Mouse (Mus musculus): ENCODE measurements around the gene Tuba1b. TPM values are rescaled to one million over a fixed set of nuclear protein-coding genes. Genes with fewer than 3 reads are reported as not detected.

The Tuba1b gene
- polyA plus RNA-seq, 1 experiment: 71.2 TPM

DNA sequence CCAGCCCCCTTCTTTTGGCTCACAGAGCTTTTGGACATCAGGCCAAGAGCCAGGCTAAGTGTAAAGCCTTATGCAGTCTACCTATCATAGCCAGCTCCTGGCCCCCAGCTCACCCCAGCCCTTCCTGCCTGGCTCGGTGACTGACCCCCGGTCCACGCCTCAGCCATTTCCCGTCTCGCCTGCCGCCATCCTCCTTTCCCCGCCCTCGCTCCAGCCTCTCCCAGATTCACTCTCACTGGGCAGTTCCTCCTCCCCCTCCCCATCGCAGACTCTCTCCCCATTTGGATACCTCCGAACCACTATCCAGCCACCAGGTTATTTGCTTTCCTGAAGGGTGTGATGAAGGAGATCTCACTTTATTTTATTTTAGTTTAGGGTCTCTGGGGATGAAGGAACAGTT, 36.9 kb downstream of the Tuba1b start:
- Histone ChIP-seq H3K9me3 (ENCODE audit: control insufficient read depth, low read length) (peaks cover 16% of the 10 kb centered on the region; the same call in 1 of the 2 replicates), H3K4me1 (ENCODE audit: control insufficient read depth) (peaks cover 37% of the 10 kb centered on the region), H3K4me3 (replicated peaks) (no peak overlapping the region)

DNA sequence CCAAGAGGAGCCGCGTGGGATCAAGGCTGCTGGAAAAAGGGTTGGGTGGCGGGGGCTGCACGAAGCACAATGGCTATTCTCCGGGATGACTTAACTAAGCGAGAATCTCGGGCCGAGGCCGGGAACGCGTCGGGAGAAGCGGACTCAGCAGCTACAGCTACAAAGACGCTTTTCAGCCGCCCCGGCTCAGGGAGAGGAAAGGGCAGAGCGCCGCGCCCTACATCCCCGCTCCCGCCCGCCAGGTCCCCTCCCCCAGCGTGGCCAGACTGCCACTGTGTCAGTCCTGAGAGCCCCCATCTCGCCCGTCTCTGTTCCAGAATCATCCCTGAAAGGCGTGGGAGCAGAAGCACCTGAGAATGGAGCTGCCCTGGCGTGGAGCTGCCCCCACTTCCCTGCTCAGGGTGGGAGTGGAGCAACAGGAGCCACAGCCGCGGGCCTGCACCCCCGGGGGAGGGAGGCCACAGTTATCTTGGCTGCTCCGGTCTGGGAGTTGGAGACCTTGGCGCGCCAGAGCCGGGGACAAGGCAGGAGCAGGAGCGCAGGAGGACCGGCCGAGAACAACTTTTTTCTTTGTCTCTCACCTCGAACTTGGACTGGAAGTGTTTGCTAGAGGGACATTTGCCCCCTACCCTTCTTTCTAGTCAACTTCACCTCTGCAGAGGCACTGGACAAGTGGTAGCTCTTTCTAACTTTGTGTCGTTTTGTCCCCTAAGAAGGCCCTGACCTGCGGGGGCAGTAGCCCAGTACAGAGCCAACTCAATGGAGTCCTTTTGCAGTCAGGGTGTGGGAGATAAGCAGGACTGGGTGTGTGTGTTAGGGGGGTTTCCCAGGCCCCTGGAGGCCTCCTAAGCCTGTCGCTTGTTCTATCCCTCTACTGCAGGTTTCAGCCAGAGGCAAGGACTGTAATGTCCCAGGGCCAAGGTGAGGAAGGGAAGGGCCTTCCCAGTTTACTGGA, 38.5 kb downstream of the Tuba1b start:
- Histone ChIP-seq H3K4me1 (ENCODE audit: control insufficient read depth) (peaks cover 50% of the 10 kb centered on the region), H3K27me3 (ENCODE audit: control insufficient read depth) (peaks cover 99% of the 10 kb centered on the region), H3K36me3 (ENCODE audit: control insufficient read depth) (no peaks in the 10 kb centered on the region), H3K9me3 (ENCODE audit: control insufficient read depth, low read length) (peaks cover 16% of the 10 kb centered on the region; the same call in 1 of the 2 replicates), H3K4me3 (replicated peaks) (peak overlapping the region; percentile 33)
- no peak for TF ChIP-seq TAL1 (IDR thresholded peaks at IDR 0.05; ENCODE audit: low read length)
- no peak for TF ChIP-seq GATA1 (IDR thresholded peaks at IDR 0.05; ENCODE audit: low read length)

More for the DNA sequence above, 36.9 kb downstream of the Tuba1b start:
- Histone ChIP-seq H3K36me3 (ENCODE audit: control insufficient read depth) (no peaks in the 10 kb centered on the region), H3K27me3 (ENCODE audit: control insufficient read depth) (peaks cover 87% of the 10 kb centered on the region)
- no peak for TF ChIP-seq GATA1 (IDR thresholded peaks at IDR 0.05; ENCODE audit: low read length)
- TF ChIP-seq TAL1 (IDR thresholded peaks at IDR 0.05; ENCODE audit: low read length): no peak

DNA sequence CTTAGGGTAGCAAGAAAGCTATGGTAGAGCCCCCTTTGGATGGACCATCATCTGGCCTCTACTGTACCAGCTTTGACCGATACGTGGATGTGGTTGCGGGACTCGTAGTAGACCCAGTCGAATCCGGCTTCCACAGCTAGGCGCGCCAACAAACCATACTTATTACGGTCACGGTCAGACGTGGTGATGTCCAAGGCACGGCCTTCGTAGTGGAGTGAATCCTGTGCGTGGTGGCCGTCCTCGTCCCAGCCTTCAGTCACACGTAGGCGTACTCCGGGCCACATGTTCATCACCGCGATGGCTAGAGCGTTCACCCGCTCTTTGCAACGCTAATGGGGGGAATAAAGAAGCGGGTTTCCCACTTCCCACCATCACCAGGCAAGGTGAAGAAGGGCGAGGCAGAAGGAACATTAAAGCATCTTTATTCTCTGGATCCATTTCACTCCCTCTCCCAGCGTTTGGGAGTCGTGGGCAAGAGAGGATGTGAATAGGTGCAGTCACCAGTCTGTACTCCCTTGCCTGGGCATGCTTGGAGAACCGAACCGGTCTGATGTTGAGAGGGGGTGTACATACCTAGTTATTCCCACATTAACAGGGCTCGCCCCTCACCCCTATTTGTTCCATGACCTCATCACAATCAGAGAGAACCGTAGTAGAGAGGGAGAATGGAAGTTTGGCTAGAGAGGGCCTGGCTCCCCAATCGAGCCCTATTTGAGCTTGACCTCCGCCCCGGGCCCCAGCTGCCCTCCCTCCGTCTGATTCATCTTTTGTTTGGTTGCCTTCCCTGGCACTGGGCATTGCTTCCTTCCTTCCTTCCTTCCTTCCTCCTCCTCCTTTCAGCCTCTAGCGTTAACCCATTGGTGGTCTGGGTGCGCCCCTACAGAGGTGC, 39.4 kb downstream of the Tuba1b start:
- Histone ChIP-seq H3K4me3 (replicated peaks) (no peak overlapping the region), H3K36me3 (ENCODE audit: control insufficient read depth) (no peaks in the 10 kb centered on the region), H3K4me1 (ENCODE audit: control insufficient read depth) (peaks cover 50% of the 10 kb centered on the region), H3K9me3 (ENCODE audit: control insufficient read depth, low read length) (peaks cover 16% of the 10 kb centered on the region; the same call in 1 of the 2 replicates), H3K27me3 (ENCODE audit: control insufficient read depth) (peaks cover 90% of the 10 kb centered on the region)
- TF ChIP-seq TAL1 (IDR thresholded peaks at IDR 0.05; ENCODE audit: low read length) (no peak), GATA1 (IDR thresholded peaks at IDR 0.05; ENCODE audit: low read length) (no peak)

DNA sequence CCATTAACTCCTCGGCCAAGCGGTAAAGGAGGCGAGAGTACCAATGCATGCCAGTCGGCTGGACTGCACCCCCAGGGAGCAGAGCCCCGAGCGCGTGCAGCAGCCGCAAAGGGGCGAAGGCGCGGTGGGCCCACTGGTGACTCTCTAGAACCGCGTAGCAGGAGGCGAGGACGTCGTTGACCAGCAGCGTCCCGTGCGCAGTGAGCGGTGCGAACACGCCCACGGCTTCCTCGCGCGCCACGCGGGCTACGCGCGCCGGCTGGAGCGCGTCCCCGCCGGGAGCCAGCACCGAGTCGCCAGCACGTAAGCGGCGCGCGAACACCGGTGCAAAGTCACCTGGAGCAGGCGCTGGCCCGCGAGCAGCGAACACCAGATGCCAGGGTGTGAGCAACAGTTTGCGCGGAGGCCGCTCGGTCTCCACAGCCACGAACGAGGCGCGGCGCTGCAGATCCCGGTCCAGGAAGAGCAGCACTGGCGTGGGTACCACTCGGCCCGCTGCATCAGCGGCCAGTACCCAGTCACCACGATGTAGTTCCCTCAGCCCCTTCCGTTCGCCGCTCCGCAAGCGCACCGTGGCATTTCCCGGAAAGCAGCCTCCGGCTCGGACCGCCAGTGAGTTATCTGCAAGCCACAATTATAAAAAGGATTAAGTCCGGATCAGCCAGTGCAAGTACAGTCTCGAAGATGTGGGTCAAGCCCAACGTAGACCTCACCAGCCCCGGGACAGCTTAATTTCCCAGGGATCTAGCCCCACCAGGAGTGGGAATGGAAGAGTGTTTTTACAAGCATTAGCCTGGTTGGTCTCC, 40.2 kb downstream of the Tuba1b start, which contains the start of gene Rhebl1:
Rhebl1 (minus strand) TSS at position 601 of the 806 bp plus-strand sequence.
- Histone ChIP-seq H3K27me3 (ENCODE audit: control insufficient read depth) (peaks cover 82% of the 10 kb centered on the region), H3K9me3 (ENCODE audit: control insufficient read depth, low read length) (peaks cover 14% of the 10 kb centered on the region; the same call in 1 of the 2 replicates), H3K4me3 (replicated peaks) (peak within 1 kb of the TSS; percentile 54), H3K36me3 (ENCODE audit: control insufficient read depth) (no peaks in the 10 kb centered on the region), H3K4me1 (ENCODE audit: control insufficient read depth) (peaks cover 50% of the 10 kb centered on the region)
- TF ChIP-seq TAL1 (IDR thresholded peaks at IDR 0.05; ENCODE audit: low read length): no peak
- TF ChIP-seq GATA1 (IDR thresholded peaks at IDR 0.05; ENCODE audit: low read length): no peak

DNA sequence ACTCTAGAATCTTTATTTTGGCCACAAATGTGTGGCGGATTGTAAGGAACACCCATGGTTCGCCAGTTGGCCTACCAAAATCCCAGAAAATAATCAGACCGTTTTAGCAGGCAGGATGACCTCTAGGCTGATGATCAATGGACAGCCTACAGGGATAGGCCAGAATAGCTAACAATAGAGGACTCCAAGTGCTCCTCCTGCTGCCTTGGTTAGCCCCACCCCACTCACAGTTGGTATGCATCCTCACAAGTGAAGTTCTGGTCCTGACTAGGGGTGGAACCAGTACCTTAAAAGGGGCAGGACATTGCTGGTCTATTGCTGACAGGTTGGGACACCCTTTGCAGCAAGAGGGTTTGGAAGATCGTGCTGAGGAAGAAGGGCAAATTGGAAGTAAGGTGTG, 41.3 kb downstream of the Tuba1b start:
- no peak overlapping the region for H3K4me3 ChIP-seq (replicated peaks)
- H3K27me3 ChIP-seq (ENCODE audit: control insufficient read depth): peaks cover 74% of the 10 kb centered on the region
- H3K4me1 ChIP-seq (ENCODE audit: control insufficient read depth): peaks cover 48% of the 10 kb centered on the region

DNA sequence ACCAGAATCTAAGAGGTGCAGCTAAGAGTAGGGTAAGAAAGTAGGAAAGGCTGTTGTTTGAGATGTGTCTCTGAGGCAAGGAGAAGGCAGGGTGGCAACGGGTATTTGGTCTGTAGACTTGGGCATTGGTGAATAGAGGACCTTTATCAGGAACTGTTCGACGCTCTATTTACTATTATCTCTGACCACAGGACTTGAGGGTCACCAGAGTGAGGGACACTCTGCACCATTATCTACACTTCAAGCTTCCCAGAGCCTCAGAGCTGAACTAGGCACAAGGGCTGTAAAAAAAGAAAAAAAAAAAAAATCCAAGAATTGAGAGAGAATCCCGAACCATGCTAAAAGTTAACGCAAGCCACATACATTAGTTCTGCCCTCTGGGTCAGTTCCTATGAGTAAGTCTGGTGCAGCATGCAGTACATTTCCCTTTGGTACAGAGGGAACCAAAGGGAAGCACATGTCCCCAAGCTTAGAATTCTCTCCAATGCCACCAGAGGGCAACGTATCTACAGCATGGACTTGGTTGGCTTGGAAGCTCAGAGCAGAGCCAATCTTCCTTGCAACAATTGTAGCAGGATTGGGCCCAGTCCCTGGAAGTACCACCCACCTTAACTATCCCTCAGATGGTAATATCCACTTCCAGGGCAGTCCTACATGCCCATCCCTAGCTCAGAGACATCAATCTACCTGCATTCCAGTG, 42.3 kb downstream of the Tuba1b start:
- H3K4me3 ChIP-seq (replicated peaks): no peak overlapping the region
- peaks cover 46% of the 10 kb centered on the region for H3K4me1 ChIP-seq (ENCODE audit: control insufficient read depth)
- peaks cover 68% of the 10 kb centered on the region for H3K27me3 ChIP-seq (ENCODE audit: control insufficient read depth)

More for the DNA sequence above, 41.3 kb downstream of the Tuba1b start:
- peaks cover 11% of the 10 kb centered on the region; the same call in 1 of the 2 replicates for H3K9me3 ChIP-seq (ENCODE audit: control insufficient read depth, low read length)
- no peaks in the 10 kb centered on the region for H3K36me3 ChIP-seq (ENCODE audit: control insufficient read depth)
- TF ChIP-seq GATA1 (IDR thresholded peaks at IDR 0.05; ENCODE audit: low read length) (no peak), TAL1 (IDR thresholded peaks at IDR 0.05; ENCODE audit: low read length) (no peak)

DNA sequence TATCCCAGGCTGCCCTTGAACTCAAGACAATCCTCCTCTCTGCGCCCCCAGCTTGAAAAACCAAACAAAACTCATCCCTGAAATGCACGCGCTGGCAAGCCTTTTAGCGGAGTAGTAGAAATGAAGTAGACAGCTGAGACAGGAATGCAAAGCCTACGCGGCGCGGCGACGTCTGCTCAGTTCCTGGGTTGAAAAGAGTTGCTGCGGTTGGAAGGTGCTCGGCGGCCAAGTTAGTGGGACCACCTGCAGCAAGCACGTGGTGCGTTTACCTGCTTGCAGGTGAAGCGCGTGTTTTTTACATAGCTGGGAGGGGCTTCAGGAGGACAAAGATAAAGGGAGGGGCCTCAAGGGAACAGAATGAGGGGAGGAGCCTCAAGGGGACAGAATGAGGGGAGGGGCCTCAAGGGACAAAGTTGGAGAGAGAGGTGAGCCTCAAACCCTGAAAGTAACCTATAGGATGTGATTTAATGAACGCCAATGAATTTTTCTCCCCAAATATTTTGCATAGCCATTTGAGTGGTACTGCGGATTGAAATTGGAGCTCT, 43.1 kb downstream of the Tuba1b start:
- peaks cover 61% of the 10 kb centered on the region for H3K27me3 ChIP-seq (ENCODE audit: control insufficient read depth)
- H3K4me1 ChIP-seq (ENCODE audit: control insufficient read depth): peaks cover 40% of the 10 kb centered on the region

More for the DNA sequence above, 42.3 kb downstream of the Tuba1b start:
- Histone ChIP-seq H3K36me3 (ENCODE audit: control insufficient read depth) (no peaks in the 10 kb centered on the region), H3K9me3 (ENCODE audit: control insufficient read depth, low read length) (peaks cover 7% of the 10 kb centered on the region; the same call in 1 of the 2 replicates)
- TF ChIP-seq GATA1 (IDR thresholded peaks at IDR 0.05; ENCODE audit: low read length) (no peak), TAL1 (IDR thresholded peaks at IDR 0.05; ENCODE audit: low read length) (no peak)

More for the DNA sequence above, 43.1 kb downstream of the Tuba1b start:
- Histone ChIP-seq H3K9me3 (ENCODE audit: control insufficient read depth, low read length) (peaks cover 7% of the 10 kb centered on the region; the same call in 1 of the 2 replicates), H3K4me3 (replicated peaks) (peak overlapping the region; percentile 12), H3K36me3 (ENCODE audit: control insufficient read depth) (no peaks in the 10 kb centered on the region)
- no peak for TF ChIP-seq TAL1 (IDR thresholded peaks at IDR 0.05; ENCODE audit: low read length)
- TF ChIP-seq GATA1 (IDR thresholded peaks at IDR 0.05; ENCODE audit: low read length): no peak

Data from erythroblast, embryonic 14.5 days (primary cell).